Mouse (Mus musculus): Measurements from ENCODE around the gene Gpr62.

Gene Gpr62

DNA sequence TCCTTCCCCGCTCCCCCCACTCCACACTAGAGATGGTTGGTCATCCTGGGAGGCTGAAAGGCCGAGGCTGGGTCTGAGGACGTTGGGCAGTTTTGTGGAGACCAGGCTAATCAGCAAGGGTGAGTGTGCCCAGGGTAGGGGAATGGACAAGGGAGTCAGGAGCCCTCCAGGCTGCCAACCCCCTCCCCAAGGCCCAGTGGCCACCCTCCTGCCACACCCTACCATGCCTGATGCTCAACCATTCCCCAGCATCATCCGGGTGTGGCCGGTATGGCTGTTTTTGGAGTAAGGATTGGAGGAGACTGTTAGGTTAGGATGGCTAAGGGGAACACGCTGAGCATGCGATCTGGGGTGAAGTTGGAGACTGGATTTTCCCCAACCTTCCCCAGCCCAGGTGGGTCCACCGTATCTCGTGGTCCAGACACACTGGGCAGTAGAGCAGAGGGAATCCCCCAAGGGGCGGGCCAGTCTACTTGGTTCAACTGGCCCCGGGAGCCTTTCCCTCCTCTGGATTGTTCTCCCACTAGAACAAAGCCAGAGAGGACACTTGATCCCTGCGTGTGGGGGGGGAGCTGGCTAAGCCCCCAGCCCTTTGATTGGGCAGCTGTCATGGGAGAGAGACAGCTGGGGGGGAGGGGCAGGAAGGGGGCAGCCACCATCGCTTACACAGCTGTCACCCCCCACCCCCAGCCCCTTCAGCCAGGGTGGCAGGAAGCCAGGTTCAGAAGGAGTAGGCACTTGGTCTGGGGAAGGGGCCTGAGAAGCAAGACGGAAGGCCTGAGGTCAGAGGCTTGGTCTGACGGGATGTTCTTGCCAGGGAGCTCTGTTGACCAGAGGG, 9.2 kb downstream of the Gpr62 start:
- no peak for DNase-seq (ENCODE audit: low spot score)

DNA sequence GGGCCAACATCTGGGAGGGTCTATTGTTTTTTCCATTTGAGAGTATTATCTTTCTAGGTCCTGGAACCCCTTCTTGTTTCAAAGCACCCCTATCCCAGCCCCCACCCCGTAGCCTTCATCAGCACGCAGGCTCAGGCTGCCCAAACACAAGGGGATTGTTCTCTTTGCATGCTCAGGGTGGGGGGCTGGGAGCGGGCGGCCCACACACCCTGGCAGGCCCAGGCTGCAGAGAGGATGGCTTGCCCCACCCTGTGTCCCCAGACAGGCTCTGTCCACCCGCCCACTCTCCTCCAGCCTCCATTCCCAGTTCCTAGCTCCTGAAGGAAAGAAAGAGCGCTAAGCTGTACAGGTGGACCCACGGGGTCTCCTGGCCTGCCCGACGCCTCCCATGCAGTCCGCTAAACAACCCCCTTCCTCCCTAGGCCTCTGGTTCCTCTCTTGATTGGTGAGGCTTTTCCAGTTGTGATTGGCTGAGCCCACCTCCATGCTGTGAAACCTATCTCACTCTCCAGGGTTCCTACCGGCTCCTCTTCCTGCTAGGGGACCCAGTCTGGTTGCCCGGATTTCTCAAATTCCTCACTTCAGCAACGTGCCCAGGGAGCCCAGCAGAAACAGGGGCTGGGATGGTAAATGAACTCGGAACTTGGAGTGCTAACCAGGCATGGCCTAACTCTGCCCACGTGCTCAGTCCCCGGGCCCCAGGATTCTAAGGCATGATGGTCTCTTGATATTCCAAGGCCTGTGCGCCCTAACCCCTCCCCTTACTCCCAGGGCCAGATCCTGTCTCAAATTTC, 10.7 kb downstream of the Gpr62 start:
- no peak for DNase-seq (ENCODE audit: low spot score)

DNA sequence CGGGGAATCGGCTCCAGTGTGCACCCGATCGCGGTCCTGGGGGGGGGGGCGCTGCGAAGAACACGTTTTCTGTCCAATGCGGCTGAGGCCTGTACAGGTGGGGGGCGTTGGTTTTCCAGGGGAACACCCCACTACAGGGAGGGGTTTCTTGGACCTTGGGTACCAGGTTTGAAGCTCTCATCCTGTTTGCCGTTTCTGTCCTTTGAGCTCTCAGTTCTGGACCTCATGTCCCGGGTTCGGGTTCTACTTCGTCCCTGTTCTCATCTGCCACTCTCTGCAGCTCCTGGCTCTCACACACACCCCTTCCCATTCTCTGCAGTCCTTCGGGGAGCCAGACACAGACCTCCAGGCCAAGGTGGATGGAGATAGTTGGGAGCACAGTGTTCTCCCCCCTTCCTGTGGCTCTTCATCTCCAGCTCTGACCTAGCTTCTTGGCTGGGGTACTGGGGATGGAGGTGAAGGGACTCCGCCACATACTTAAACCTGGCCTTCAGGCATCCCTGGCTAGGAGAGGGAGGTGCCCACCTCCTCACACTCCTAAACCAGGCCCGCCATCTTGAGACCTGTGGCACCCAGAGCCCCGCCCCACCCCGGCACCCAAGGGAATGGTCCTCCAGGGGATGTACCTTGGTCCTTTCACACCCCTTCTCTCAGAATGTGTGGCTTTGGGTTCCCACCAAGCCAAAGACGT, 11.5 kb downstream of the Gpr62 start:
- DNase-seq (ENCODE audit: low spot score), result no peak

DNA sequence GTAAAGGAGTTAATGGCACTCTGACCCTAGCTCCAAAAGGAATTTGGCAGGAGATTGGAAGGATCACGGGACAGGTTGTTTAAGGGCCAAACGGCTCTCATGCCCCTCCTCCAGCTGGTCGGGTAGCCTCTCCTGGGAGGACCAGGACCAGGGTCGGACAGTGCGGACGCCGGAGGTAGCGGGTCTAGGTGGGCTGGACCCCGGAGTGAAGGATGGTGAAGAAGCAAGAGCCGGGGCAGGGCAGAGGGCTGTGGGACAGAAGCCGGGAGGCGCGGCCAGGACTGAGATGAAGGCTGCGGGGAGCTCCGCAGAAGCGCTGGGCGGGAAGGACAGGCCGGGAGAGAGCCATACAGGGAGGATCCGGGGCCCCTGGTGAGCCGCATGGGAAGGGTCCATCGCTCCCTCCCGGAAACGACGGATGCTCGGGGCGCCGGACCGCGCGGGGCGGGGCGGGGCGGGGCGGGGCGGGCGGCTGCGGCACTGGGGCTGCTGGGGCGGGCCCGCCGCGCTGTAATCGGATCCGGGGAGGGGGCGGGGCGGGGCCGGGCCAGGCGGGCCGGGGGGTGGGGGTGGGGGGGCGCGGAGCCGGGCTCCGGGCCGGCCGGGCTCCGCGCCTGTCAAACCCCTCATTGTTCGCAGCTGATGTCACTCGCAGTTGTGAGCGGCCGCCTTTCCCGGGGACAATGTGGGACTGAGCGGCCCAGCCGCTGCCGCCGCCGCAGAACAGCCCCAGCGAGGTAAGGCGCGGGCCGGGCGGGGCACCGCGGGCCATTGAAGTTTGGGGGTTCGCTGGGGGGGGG, 12.3 kb downstream of the Gpr62 start, which contains the start of gene Pcbp4:
Pcbp4 (plus strand) TSS at position 21 of the 800 bp plus-strand sequence.
- DNase-seq (ENCODE audit: low spot score), result peak; percentile 47

DNA sequence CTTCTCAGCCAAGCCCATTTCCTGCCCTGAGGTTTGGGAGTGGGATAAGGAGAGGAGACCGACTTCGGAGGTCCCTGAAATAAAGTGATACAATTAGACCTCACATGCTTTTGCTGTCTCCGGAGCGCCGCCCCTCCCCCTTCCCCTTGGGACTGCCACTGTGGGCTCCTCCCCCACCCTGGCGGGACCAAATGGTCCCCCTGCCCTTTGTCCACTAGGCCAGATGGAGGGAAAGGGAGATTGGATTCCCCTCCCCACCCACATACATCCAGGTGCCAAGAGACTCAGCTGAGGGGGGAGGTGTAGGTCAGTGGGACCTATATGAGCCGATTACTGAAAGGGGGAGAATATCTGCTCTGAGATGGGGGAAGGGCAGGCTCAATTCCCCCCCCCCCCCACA, 12.9 kb downstream of the Gpr62 start:
- DNase-seq (ENCODE audit: low spot score), result no peak

DNA sequence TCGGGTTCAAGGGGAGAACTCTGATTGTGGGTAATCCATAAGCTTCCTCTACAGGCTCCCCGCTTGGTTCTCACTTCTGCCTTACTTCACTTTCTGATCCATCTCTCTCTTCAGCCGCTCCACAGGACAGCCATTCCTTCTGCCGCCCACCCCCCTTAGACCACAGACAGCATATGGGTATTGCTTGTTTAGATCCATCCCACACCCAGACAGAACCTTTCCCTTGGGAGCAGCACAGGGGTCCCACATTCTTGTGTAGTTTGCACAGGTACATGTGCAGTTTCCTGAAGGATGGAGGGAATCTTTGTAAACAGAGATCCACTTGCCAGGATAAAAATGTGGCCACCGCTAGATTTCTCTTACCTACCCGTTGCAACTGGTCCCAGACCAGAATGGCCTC, 13.4 kb downstream of the Gpr62 start:
- DNase-seq (ENCODE audit: low spot score), result no peak

DNA sequence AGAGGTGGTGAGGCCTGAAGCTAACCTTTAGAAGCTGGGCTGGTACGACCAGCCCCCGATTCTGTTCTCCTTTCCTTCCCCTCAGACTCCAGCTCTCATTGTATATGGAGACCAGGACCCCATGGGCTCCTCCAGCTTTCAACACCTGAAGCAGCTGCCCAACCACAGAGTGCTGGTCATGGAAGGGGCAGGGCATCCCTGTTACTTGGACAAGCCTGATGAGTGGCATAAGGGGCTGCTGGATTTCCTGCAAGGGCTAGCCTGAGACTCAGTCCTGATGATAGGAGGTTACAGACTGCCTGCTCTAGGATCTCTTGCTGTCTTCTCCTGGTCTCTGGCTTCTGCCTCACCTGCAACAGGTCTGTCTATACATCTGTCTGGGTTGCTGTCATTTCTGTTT, 13.8 kb downstream of the Gpr62 start:
- DNase-seq (ENCODE audit: low spot score), result no peak

DNA sequence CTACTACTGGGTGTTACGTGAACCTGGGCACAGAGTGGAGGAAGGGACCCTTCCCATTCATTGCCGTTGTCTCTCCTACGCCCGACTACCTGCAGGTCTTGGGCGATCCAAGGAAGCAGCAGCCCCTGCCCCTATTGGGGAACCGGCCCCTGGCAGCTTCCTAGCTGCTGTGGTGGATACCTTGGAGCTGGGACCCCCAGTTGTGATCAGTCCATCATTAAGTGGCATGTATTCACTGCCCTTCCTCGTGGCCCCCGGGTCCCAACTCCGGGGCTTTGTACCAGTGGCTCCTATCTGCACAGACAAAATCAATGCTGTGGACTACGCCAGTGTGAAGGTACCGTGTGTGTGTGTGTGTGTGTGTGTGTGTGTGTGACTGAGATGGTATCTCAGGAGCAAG, 14.4 kb downstream of the Gpr62 start:
- DNase-seq (ENCODE audit: low spot score), result no peak

DNA sequence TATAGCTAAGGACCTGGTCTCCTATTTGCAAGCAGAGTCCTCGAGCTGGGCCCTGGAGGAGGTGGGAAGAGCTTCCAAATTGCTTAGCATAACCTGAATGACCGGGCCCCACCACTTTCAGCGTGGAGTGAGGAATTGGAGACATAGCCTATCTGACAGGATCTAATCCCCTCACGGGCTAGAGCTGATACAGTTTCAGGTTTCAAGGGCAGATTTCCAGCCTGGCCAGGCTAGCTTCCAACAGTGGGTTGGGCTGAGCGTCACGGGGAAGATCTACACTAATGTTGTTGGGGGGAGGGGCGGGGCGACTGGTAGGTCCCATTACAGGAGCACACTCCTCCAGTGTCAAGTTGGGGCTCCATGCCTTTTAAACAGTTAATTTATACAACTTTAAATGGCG, 15.1 kb downstream of the Gpr62 start:
- no peak for DNase-seq (ENCODE audit: low spot score)

DNA sequence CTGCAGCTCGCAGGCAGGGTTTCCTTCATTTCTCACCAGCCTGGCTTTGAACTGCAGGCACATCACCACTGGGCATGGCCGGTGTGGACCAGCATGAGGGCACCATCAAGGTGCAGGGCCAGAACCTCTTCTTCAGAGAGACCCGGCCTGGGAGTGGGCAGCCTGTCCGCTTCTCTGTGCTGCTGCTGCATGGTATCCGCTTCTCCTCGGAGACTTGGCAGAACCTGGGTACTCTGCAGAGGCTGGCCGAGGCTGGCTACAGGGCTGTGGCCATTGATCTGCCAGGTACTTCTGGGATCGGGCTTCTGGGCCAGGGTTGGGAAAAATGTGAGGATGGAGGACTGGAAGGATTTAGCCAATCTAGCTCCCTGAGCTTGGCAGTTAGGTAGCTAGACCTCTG, 15.8 kb downstream of the Gpr62 start:
- DNase-seq (ENCODE audit: low spot score), result no peak

DNA sequence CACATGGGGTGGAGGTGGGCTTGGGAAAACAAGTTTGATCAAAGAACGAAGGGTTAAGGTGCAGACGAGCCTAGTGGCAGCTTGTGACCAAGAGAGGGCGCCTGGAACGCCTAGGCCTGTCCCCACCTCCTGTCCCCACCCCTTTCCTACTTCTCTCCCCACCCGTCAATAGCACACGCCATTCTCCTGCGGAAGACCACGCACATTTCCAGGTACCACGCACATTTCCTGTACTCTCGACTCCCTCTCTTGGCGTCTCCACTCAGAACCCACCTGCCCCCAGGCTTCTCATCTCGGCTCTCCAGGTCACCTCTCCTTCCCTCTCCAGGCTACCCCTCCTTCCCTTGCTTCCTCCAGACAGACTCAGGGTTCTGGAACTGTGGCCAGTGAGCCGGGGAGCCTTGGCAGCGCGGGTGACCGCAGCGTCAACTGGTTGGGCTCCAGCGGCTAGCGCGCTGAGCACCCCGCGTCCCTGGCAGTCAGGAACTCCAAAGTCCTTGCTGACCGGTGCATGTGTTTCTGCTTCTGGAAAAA, 17.2 kb downstream of the Gpr62 start:
- peak; percentile 52 for DNase-seq (ENCODE audit: low spot score)

DNA sequence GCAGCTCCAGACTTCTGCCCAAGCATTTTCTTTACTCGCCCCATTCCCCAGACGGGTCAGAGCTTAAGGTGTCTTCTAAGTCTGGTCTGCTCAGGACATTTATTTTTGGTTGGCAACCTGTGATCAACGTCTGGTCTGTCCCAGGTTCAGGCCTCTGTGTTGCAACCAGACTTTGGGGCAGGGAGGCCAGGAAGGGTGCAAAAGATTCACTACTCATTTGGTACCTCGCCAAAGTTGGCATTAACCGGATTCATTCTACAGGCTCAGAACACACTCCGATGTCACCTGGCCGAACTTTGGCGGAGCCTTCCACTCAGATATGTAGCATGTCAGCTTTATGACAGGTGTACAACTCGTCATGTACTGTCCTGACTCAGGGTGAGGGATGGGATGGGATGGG, 17.8 kb downstream of the Gpr62 start:
- DNase-seq (ENCODE audit: low spot score), result no peak

DNA sequence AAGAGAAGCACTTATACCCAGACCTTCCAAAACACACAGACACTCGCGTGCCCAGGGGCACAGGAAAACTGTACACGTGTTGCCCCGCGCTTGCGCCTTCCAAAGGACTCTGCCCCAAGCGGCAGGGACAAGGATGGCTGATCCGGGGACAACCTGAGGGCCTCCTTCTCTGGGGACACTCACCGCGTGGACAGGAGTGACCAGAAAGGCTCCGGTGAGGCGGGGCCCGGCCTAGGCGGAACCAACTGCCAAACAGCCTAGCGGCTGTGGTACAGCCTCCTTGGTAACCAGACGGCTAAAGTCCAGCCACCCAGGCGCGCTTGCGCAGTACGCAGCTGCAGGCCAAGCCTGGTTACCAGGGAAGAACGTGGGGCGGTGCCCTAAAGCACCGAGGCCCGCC, 18.4 kb downstream of the Gpr62 start, which contains the start of the genes Abhd14b and Abhd14a:
Abhd14b (plus strand) TSS at position 112 of the 400 bp plus-strand sequence.
Abhd14a (minus strand) TSS at position 331 of the 400 bp plus-strand sequence.
- DNase-seq (ENCODE audit: low spot score), result peak; percentile 85

DNA sequence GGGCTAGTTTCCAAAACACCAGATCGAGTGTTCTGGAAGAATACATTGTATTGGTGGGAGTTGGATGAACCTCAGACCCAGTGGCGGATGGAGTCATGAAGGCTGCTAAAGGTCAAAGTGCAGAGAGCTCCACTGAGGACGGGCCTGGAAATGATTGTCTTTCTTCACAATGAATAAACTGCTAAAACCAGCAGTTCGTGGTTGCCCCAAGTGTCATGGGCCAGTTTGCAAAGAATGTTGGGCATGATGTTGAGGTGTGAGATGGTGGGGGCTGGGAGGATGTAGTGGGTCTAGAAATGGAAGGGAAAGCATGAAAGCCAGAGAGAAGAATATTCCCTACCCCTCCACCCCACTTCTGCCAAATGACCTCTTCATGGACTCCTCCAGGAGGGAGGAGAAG, 20.9 kb downstream of the Gpr62 start:
- no peak for DNase-seq (ENCODE audit: low spot score)

DNA sequence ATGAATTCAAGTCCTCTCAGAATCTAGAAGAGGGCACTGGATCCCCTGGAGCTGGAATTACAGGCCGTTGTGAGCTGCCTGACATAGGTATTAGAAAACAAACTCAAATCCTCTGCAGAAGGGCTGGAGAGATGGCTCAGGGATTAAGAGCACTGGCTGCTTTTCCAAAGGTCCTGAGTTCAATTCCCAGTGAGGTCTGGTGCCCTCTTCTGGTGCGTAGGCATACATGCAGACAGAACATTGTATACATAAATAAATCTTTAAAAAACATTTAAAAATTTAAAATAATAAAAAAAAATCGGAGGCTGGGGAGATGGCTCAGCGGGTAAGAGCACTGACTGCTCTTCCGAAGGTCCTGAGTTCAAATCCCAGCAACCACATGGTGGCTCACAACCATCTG, 23.1 kb downstream of the Gpr62 start:
- no peak for DNase-seq (ENCODE audit: low spot score)

DNA sequence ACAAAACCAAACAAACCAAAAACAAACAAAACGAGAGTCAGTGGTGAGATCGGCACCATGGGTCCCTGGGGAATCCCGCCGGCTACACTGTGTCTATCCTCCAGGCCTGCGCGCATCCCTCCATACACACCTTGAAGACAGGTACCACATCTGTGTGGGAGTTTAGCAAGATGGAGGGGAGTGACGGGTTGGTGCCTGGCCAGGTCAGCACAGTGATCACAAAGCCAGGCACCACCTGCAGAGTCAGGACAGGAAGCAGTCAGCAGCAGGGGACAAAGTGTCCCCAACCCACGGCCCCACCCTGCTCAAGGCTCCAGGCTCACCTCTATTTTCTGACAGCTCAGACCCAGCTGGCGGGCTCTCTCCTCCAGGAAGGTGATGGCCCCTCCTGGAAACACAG, 29.2 kb downstream of the Gpr62 start:
- no peak for DNase-seq (ENCODE audit: low spot score)

DNA sequence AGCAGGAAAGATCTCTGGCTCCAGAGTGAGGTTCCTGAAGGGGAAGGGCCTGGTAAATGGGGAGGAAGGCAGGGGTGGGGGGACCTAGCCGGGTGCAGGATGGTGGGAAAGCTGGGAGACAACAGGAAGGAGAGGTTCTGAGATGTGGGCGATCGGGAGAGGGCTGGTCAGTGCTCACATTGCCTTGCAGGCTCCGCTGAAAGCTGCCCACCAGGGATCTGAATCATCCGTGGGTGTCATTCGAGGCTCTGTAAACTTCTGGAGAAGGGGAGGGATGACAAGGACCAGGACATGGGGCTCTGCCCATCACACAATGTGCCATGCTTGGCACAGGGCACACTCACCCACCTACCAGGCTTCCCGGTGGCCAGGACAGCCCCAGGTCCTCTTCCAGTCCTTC, 32.3 kb downstream of the Gpr62 start:
- DNase-seq (ENCODE audit: low spot score), result no peak

DNA sequence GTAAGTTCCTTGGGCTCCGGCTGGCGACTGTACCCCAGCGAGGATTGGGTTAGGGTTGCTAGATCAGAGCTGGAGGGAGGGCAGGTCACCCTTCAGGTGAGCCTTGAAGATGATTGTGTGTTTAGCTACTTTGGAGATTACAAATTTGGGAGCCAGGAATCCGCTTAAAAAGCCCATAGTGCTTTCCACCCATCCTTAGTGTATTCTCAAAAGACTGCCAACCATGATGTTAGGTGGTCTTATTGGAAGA, 35.8 kb downstream of the Gpr62 start:
- DNase-seq (ENCODE audit: low spot score), result no peak

DNA sequence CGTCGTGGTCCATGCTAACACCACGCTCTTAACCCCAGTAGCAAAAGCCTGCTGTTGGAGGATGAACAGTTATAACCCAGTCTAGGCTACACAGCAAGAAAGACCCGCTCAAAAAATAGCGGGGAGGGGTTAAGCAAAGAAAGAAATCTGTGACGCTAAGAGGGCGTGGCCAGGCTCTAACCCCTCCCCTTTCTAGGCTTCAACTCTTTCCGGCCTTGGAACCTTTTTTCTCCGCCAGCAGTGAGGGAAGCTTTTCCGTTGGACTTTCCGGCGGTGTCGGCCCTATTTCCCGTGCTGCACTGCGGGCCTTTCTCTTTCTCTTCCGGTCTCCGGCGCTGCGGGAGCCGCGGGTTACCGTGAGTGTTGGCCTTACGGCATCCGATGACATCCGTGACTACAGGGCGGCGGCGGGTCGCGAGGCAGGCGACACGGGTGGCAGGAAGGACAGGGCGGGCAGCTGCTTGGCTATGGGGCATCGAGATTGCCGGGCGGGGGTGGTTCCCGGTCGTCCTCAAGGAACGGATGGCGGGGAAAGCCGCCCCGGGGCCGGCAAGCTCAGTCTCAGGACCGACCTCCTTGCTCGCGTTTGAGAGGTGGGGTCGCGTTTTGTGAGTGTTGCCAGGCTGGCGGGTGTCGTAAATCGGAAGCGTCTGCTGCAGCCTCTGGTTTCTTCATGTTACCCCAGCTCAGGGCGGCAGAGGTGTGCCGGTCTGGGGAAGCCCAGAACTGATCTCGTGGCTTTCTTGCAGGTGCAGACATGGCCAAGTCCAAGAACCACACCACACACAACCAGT, 36.3 kb downstream of the Gpr62 start, which contains the start of gene Rpl29:
Rpl29 (plus strand) TSS at position 234 of the 794 bp plus-strand sequence.
- peak; percentile 90 for DNase-seq (ENCODE audit: low spot score)

DNA sequence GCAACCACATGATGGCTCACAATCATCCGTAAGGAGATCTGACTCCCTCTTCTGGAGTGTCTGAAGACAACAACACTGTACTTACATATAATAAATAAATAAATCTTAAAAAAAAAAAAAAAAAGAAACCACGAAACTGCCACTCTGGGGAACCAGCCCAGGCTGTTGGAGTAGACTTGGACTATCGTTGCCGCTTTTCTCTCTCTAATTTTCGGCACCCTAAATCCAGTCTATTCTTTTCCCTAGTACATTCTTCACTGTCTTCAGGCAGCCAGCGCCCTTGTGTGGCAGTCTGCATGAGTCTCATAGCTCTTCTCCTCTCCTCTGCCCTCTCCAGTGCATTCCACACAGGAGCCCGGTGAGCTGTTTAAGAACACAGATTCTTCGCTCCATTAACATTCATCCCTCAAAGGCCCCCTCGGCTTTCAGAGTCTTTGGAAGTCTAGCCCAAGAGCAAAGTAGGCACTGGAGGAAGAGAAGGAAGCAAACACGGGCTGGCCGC, 37.0 kb downstream of the Gpr62 start:
- DNase-seq (ENCODE audit: low spot score), result no peak

DNA sequence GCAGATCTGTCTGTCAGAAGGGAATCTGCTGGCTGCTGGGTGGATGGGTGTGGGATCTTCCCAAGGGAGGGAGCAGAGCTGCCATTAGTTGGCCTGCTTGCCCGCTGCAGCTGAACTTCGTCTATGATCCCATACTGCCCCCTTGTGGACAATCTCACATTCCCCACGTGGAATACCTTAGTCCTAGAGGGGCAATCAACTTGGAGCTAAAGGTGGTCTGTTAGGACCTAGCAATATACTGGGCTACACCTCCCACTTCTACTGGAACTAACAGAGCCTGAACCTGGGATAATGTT, 43.9 kb downstream of the Gpr62 start:
- DNase-seq (ENCODE audit: low spot score), result peak; percentile 72
